Mouse (Mus musculus): ENCODE data around the gene Hsd17b14.

Hsd17b14 gene

DNA sequence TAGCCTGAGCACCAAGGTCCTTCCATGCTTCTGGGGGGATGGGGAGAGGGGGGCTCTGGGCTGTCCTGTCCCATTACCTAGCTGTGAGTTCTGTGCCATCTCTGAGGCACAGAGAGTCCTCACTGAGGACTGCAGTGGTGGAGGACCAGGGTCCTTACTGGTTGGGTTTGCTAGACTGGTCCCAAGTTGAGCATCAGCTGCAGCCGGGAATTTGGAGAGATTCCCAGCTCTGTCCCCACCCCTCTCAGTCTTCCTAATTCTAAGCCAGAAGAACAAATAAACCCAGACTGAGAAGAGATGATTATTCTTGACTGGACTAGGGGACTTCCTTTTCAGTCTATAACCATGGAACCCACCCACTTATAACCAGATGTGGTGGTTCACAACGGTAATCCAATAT lies 24.1 kb upstream of the Hsd17b14 start:
- DNase-seq = no peak

DNA sequence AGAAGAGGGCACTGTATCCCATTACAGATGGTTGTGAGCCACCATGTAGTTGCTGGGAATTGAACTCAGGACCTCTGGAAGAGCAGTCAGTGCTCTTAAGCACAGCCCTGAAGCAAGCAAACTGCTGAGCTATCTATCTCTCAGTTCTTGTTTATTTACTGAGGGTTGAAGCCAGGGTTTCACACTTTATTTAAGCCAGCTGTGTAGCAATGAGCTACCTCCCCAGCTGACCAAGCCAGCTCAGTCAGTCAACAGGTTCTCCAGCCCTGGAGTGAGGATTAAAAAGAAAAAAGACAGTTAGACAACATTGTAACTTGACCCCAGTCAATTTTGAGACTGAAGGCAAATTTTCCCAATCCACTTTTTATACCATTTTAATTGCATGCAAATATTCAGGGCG lies 19.0 kb upstream of the Hsd17b14 start:
- DNase-seq = no peak

DNA sequence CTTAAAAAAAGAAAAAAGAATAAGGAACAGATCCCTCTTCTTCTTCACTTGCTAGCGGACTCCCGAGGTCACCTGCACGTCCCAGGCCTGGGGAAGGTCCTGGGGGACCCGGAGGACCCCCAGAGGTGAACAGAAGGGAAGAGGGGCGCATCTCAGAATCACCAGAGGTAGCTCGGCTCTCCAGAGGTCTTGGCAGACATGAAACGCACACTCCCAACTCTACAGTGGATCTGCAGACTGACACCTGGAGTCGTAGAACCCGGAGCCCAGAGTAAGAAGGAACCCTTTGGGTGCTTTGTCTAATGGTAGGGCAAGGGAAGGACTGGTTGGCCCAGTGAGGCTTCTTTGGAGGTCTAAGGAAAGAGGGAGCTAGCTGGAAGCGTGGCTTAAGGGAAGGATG lies 17.1 kb upstream of the Hsd17b14 start:
- DNase-seq = peak in 1 of 2 experiments; percentile 17

GRCm38 (mm10) chr7:45538163-45539041 lies 16.3 kb upstream of the Hsd17b14 start:
- peak; percentile 72 to 78 for DNase-seq

DNA sequence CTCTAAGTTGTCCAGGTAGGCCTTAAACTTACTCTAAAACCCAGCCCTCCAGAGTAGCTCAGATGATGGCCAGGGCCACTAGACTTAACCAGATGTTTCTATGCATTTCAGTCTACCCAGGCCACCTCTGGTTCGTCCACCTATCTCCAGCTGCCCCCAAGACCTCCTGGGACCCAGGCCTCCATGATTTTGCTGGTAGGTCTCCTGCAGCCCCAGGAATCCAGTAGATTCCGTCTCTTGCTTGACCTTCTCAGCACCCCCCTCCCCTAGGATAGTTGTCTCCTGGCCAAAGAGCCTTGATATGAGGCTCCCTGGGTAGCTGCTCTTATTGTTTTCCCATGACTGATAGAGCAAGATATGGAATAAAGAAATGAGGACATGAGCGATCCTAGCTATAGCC lies 15.6 kb upstream of the Hsd17b14 start:
- no peak for DNase-seq

- no peak for DNase-seq
Observed at GRCm38 (mm10) chr7:45540213-45540612, 14.5 kb upstream of the Hsd17b14 start.

DNA sequence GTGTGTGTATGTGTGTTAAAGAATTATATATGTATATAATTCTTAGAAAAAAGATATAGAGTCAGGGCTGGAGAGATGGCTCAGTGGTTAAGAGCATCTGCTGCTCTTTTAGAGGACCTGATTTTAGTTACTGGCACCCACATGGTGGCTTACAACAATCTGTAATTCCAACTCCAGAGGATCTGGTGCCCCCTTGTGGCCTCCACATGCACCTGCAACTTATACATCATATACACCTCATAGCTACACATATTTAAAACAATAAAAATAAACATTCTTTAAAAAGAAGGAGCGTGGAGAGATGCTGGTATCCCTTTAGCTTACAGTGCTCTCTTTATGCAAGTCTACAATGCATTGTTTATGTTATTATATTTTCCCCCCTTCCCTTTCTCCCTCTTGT lies 10.2 kb upstream of the Hsd17b14 start:
- no peak for DNase-seq

DNA sequence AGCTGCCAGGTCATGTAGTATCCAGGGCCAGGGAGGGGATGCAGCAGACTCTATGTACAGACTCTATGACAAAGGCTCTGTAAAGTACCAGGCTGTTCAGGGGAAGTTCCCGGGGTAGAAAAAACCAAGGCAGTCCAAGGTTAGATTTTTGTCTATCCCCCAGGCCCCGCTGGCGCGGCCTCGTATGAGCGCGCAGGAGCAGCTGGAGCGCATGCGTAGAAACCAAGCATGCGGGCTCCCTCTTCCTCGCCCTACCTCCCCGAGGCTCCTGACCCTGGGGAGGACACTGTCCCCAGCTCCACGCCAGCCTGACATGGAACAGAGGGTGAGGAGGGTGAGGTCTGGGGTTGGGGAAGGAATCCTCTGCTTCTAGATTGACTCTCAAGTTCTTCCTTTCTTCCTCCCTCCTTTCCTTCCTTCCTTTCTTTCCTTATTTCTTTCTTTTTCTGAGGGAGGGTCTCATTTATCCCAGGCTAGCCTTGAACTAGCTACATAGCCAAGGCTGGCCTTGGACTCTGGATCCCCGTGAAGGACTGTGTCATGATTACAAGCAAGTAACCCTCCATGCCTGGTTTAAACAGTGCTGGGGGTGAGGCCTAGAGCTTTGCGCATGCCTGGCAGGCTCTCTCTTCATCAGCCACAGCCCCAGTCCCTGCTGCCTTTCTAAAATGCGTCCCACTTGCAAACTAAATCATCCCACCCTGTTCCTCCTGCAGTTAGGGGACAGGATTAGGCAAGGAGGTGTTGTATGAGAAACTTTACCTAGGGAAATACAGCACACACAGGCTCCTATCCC lies 4.9 kb upstream of the Hsd17b14 start:
- no peak for DNase-seq

DNA sequence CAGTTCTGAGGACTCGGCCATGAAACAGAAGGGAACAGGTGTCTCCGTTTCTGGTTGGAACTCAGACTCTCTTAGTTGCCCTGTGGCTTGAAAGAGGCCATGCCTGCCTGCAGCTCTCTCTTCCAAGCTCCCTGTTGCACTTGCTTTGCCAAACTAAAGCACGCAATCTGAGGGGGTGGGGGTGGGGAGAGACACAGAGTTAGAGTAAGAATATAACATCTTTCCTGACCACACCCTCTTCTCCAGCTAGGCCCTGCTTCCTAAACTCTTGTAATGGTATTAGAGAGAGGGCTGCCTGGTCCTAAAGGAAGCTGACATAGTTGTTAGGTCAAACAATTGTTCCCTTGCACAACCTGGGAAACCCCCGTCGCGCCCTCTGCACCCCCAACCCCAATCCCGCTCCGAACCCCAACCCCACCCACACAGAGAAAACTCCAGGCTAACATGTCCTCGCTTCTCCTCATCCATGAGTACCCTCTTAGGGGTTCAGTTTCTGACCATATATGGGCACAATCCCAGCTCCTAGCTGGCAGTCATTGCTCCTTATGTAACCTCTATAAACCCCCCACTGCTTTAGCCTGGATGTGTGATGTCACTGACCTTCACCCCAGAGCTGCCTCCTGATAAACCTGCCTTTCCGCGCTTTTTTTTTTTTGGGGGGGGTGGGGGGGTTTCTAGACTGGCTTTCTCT lies 3.7 kb upstream of the Hsd17b14 start:
- no peak for DNase-seq

DNA sequence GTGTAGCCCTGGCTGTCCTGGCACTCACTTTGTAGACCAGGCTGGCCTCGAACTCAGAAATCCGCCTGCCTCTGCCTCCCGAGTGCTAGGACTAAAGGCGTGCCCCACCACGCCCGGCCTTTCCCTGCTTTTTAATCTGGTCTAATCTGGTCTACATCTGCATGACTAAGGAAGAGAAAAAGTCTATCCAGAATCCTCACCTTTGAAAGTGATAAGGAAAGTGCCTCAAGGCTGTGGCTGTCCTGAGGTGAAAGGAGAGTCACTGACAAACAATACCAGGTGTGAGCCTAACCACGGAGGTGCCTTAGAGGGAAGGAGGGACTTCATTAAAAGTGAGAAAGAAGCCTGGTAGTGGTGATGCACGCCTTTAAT lies 3.2 kb upstream of the Hsd17b14 start:
- DNase-seq = no peak

DNA sequence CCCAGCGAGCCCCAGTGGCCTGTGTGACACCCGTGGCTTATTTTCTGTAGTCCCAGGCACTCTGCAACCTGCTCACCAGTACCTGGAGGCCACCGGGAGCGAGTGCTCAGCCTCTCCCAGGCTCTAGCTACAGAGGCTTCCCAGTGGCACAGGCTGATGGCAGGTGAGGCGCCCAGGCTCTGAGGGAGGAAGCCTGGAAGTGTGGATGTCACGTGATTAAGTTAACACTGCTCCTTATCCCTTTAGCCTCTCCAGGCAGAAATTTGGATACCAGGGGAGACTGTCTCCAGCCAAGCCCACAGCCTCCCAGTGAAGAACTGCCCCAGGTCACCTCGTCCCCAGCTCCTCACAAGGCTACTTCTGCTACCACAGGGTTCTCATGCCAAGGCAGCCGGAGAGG lies 1.2 kb upstream of the Hsd17b14 start:
- no peak for DNase-seq

DNA sequence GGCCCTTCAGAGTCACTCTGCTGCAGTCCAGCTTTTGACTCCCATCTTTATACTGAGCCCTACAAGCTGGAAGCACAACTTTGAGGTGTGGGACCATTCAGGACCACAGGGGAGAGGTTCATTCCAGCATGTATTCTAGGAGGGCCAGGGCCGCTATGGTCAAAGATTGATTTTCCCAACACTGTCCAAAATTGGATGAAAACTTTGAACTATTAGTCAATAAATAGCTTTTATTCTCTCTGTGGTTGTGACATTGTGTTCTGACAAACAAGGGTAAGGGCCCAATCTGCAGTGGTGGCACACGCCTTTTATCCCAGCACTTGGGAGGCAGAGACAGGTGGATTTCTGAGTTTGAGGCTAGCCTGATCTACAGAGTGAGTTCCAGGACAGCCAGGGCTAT lies 703 bp upstream of the Hsd17b14 start:
- no peak for DNase-seq

DNA sequence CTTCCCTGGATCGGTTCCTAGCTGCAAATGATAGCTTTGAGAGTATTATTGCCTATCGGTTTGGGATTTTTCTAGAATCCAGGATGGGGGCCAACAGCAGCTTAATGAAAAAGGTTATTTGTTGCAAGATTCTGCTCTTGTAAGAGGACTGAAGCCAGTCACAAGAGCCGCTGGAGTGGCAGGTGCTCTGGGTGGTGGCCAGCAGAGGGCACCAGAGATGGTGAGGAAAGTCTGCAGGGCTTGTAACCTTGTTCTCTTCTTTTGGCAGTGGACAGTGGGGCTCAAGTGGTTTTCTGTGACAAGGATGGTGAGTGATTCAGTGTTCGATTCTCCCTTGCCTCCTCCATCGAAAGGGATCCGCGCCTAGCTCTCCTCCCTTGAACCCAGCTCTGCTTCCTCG lies 1.1 kb downstream of the Hsd17b14 start:
- DNase-seq = peak; percentile 88 to 93

DNA sequence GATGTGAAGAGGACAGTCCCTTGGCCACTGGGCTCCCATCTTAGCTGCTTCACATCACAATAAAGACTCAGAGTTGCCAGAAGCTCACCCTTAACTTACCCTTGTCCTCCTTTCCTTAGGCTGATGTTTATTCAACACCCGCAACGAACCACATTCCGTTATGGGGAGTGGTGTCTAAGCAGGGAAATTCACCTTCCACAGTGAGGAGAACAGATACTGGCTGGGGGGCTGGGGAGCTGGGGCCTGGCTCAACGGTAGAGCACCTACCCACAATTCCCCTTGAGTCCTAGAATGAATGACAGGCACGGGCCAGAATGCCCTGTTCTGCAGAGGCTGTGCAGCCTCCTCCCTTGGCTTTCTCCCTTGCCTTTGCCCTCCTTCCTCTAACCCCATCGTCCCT lies 4.2 kb downstream of the Hsd17b14 start:
- no peak for DNase-seq

GRCm38 (mm10) chr7:45560241-45560640 lies 5.5 kb downstream of the Hsd17b14 start:
- no peak for DNase-seq

DNA sequence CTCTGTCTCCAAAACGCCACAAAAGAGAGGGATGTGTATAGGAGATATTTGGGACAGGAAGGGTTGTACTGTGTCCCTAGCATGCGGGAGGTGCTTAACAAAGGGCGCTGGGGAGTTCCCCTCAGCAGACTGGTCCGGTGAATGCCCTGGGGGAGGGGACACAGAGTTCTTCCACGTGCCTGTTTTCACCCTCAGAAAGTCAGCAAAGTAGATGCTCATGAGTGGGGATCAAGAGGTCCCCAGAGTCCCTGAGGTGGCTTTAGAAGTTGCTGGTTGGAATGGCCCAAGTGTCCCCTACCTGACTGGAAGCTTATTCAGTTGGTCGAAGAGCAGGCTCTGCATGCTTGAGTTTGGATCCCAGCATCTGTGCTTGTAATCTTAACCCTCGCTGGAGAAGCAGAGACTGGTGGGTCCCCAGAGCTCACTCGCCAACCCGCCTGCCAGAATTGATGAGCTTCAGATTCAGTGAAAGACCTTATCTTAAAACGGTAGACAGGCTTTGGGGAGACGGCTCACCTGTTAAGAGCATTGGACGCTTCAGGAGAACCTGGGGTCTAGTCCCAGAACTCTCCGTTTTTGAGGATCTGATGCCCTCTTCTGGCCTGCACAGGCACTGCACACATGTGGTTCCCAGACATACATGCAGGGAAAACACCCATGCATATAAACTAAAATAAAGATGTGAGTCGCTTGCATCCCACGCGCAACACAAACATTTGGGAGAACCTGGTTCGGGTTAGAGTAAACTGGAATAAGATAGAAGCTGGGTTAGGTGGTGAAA lies 6.3 kb downstream of the Hsd17b14 start:
- peak; percentile 86 to 90 for DNase-seq

DNA sequence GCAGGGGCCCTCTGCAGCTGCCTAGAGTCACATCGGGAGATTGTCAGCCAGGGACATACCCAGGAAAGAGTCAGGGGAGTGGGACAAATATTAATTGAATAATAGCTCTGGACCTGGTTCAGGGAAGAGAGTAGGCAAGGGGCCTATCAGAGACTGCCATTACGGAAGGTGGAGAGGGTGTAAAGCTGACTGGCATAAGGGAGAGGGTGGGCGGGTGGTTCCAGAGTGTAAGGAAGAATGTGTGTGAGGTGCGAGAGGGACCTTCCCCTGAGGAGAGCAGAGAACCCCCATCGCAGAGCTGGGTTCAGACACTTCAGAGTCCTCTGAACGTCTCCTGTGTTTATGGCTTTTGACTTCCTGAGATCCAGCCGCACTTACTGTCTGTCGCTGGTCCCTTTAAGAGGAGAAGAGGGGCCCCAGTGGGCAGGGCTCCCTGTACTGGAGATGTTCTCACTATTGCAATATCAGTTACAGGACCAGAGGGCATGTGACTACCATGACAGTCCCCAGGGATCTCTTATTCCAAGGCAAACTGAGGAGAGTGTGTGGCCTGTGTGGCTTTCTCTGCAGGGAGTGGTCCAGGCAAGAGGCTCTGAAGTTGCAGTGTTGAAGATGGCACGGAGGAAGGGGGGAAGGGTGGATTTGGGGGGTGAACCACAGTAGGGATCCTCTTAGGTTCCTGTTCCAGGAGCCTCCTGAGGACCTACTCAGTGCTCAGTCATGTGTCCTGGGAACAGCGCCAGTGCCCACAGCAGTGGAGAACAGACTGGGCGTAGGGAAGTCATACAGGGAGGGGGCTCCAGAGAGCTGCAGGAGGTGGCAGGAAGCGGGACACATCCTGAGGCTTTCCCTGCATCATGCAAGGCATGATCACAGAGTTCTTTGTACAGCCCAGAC lies 7.2 kb downstream of the Hsd17b14 start:
- DNase-seq = no peak

DNA sequence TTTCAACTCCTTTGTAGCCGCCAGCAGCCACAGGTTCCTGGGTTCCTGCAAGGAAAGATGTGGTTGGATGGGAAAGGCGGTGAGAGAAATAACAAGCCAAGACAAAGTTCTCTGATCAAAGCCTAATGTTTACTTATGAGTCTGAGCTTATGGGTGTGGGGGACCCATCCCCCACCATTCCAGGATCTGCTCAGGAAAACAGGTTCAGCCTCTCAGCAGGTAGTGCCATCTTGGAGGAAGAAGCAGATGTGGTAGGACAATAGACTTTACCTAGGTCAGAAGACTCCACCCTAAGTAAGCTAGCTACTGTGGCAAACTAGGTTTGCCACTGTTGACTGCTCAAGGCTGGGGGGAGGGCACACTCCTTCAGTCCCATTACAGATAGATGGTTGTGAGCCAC lies 10.1 kb downstream of the Hsd17b14 start:
- DNase-seq = no peak

DNA sequence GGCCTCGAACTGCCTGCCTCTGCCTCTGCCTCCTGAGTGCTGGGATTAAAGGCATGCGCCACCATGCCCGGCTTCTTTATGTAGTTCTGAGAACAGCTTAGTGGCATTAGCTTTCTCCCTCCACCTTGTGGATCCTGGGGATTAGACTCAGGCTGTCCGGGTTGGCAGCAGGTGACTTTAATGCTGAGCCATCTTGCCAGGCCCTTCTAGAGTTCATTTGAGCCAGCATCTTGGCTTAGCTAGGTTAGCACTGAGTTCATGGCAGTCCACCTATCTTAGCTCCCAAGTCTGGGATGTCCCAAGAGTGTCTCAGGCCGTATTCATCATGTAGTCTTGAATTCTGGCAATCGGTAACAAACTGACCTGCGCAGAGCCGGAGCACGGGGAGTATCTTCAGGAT lies 10.8 kb downstream of the Hsd17b14 start:
- DNase-seq = no peak

GRCm38 (mm10) chr7:45567112-45567779 lies 12.6 kb downstream of the Hsd17b14 start:
- no peak for DNase-seq

Measured in cerebellum, postnatal 25 days (tissue).